Mouse (Mus musculus): ENCODE results near the gene Lrrc58. TPM values are rescaled to one million over a fixed set of nuclear protein-coding genes. Genes with fewer than 3 reads are reported as not detected.

Gene Lrrc58
- total and polyA plus RNA-seq, 2 experiments from 2014 or later = 24.2 to 57.6 TPM

DNA sequence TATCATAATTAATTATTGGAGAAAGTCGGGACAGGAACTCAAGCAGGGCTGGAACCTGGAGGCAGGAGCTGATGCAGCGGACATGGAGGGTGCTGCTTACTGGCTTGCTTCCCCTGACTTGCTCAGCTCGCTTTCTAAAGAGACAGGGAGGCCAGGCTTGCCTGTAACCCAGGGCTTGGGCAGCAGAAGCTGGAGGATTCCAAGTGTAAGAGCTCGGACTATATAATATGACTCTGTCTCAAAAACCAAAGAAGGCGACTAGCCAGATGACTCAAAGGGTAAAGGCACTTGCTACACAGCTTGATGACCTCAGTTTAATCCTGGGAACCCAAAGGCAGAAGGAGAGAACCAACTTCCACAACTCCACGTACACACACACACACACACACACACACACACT, 25.2 kb downstream of the Lrrc58 start:
- H3K4me2 ChIP-seq (ENCODE audit: low read depth, low read length) = peak overlapping the region; percentile 30; the same call in 1 of the 2 replicates
- 0 out of 2 replicates have a peak, but pooled peaks cover 11% of the 10 kb centered on the region for H3K36me3 ChIP-seq (replicated peaks; ENCODE audit: control insufficient read depth, insufficient read depth, low read length)
- no peaks in the 10 kb centered on the region for H3K27me3 ChIP-seq (ENCODE audit: control insufficient read depth, insufficient read depth, low read length)
- DNase-seq (ENCODE audit: low spot score) = no peak
- H3K4me3 ChIP-seq (ENCODE audit: low read depth, low read length) = no peak overlapping the region
- no peaks in the 10 kb centered on the region for H3K9me3 ChIP-seq (replicated peaks; ENCODE audit: control insufficient read depth, low read length)
- 0 out of 2 replicates have a peak, but pooled peaks have one; percentile 25 for ATAC-seq (ENCODE audit: insufficient read depth, low read depth)
- WGBS = 28% methylated on average over 6 of the region's 6 CpGs
- peaks cover 20% of the 10 kb centered on the region for H3K4me1 ChIP-seq (ENCODE audit: control insufficient read depth, insufficient read depth)
- peak overlapping the region; percentile 56 for H3K27ac ChIP-seq (ENCODE audit: low read depth)
- TF ChIP-seq CTCF (IDR thresholded peaks at IDR 0.05; ENCODE audit: low read depth) = no peak
- TF ChIP-seq EP300 (IDR thresholded peaks at IDR 0.05; ENCODE audit: low read depth) = no peak
- no peak overlapping the region for H3K9ac ChIP-seq (replicated peaks; ENCODE audit: low read depth, low read length)

DNA sequence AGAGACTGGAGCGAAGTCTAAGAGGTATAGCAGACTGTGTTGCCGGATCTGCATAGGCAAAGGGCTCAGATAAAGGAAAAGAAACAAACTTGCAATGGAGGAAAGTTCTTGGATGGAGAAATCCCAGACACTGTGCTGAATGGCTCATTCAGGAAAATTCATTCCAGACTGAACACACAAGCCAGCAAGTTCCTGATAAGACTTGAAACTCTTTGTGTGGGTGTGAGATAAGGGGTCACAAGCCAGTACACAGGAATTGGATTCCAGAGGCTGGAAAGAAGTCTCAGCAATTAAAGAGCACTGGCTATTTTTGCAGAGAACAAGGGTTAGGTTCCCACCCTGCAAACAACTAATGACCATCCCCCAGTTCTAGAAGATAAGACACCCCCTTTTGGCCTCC, 25.8 kb downstream of the Lrrc58 start:
- no peaks in the 10 kb centered on the region for H3K9me3 ChIP-seq (replicated peaks; ENCODE audit: control insufficient read depth, low read length)
- peaks cover 20% of the 10 kb centered on the region for H3K4me1 ChIP-seq (ENCODE audit: control insufficient read depth, insufficient read depth)
- 0 out of 2 replicates have a peak, but pooled peaks cover 8% of the 10 kb centered on the region for H3K36me3 ChIP-seq (replicated peaks; ENCODE audit: control insufficient read depth, insufficient read depth, low read length)
- H3K4me3 ChIP-seq (ENCODE audit: low read depth, low read length) = no peak overlapping the region
- 10% methylated on average over 2 of the region's 2 CpGs for WGBS
- no peak overlapping the region for H3K9ac ChIP-seq (replicated peaks; ENCODE audit: low read depth, low read length)
- no peak for TF ChIP-seq CTCF (IDR thresholded peaks at IDR 0.05; ENCODE audit: low read depth)
- TF ChIP-seq EP300 (IDR thresholded peaks at IDR 0.05; ENCODE audit: low read depth) = peak; percentile 71
- H3K4me2 ChIP-seq (ENCODE audit: low read depth, low read length) = peak overlapping the region; percentile 30; the same call in 1 of the 2 replicates
- H3K27ac ChIP-seq (ENCODE audit: low read depth) = peak overlapping the region; percentile 56
- DNase-seq (ENCODE audit: low spot score) = peak; percentile 73
- ATAC-seq (ENCODE audit: insufficient read depth, low read depth) = peak; percentile 88
- no peaks in the 10 kb centered on the region for H3K27me3 ChIP-seq (ENCODE audit: control insufficient read depth, insufficient read depth, low read length)

DNA sequence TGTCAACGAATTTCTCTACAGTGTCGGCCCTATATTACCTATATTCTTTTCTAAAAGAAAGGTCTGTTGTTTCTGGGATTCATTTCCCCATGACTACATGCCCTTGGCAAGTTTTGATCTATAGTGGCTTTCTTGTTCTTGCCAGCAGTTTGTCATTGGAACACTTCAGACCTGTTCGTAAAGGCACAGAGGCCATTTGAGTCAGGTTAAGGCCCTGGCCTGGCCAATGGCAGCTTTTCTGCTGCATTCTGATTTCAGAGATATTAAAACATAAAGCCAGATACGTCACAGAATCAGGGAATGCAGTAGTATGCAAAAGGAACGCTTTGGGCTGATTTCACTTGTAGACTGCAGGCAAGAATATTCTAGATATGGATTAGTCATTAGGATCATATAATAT, 30.6 kb downstream of the Lrrc58 start:
- Histone ChIP-seq H3K9me3 (replicated peaks; ENCODE audit: control insufficient read depth, low read length) (no peaks in the 10 kb centered on the region), H3K36me3 (replicated peaks; ENCODE audit: control insufficient read depth, insufficient read depth, low read length) (no peaks in the 10 kb centered on the region), H3K27me3 (ENCODE audit: control insufficient read depth, insufficient read depth, low read length) (no peaks in the 10 kb centered on the region), H3K4me1 (ENCODE audit: control insufficient read depth, insufficient read depth) (peaks cover 14% of the 10 kb centered on the region), H3K4me3 (ENCODE audit: low read depth, low read length) (no peak overlapping the region), H3K27ac (ENCODE audit: low read depth) (no peak overlapping the region), H3K9ac (replicated peaks; ENCODE audit: low read depth, low read length) (no peak overlapping the region), H3K4me2 (ENCODE audit: low read depth, low read length) (no peak overlapping the region)
- ATAC-seq (ENCODE audit: insufficient read depth, low read depth) (no peak), DNase-seq (ENCODE audit: low spot score) (no peak)
- TF ChIP-seq CTCF (IDR thresholded peaks at IDR 0.05; ENCODE audit: low read depth) = no peak
- TF ChIP-seq EP300 (IDR thresholded peaks at IDR 0.05; ENCODE audit: low read depth) = no peak
- WGBS = 89% methylated on average over 5 of the region's 5 CpGs

DNA sequence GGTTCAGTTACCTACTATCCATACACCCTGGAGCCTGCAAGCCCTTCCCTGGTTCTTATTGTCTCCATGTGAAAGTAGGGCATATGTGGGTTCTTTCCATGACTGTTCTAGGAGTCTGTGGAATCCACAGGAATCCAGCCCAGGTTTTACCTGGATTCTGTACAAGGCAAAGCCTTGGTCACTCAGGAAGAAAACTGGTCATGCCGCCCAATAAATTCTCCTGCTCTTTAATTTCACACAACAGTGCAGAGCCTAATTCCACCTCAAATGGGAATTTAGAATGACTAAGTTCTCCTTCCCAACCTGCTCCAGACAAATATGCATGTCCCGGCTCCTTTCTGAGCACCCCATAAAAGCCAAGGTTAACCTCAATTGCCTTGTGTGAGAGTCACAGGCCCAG, 31.2 kb downstream of the Lrrc58 start:
- Histone ChIP-seq H3K9ac (replicated peaks; ENCODE audit: low read depth, low read length) (no peak overlapping the region), H3K27me3 (ENCODE audit: control insufficient read depth, insufficient read depth, low read length) (no peaks in the 10 kb centered on the region), H3K4me2 (ENCODE audit: low read depth, low read length) (no peak overlapping the region), H3K4me3 (ENCODE audit: low read depth, low read length) (no peak overlapping the region), H3K9me3 (replicated peaks; ENCODE audit: control insufficient read depth, low read length) (no peaks in the 10 kb centered on the region), H3K27ac (ENCODE audit: low read depth) (no peak overlapping the region), H3K36me3 (replicated peaks; ENCODE audit: control insufficient read depth, insufficient read depth, low read length) (no peaks in the 10 kb centered on the region), H3K4me1 (ENCODE audit: control insufficient read depth, insufficient read depth) (peaks cover 8% of the 10 kb centered on the region)
- no peak for TF ChIP-seq EP300 (IDR thresholded peaks at IDR 0.05; ENCODE audit: low read depth)
- TF ChIP-seq CTCF (IDR thresholded peaks at IDR 0.05; ENCODE audit: low read depth) = no peak
- ATAC-seq (ENCODE audit: insufficient read depth, low read depth) (no peak), DNase-seq (ENCODE audit: low spot score) (no peak)
- 35% methylated on average over 2 of the region's 2 CpGs for WGBS

DNA sequence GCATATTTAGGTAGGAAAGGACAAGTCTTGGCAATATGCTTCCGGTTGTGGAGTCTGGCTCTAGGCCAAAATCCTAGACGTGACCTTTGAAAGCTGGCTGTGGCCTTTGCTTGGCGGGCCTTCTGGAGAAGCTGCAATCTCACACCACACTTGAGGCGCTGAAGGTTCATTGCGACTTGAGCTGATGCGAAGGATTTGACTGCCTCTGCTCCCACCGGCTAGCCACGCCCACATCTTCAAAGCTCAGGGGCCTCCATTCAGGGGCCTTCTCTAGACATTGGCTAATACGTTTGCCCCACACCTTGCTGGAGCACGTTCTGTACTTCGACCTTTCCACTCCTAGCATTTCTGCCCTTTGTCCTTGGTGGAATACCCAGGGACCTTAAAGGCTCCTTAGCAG, 33.1 kb downstream of the Lrrc58 start:
- H3K4me1 ChIP-seq (ENCODE audit: control insufficient read depth, insufficient read depth) = no peaks in the 10 kb centered on the region
- H3K27me3 ChIP-seq (ENCODE audit: control insufficient read depth, insufficient read depth, low read length) = no peaks in the 10 kb centered on the region
- ATAC-seq (ENCODE audit: insufficient read depth, low read depth) (no peak), DNase-seq (ENCODE audit: low spot score) (no peak)
- H3K4me2 ChIP-seq (ENCODE audit: low read depth, low read length) = no peak overlapping the region
- H3K4me3 ChIP-seq (ENCODE audit: low read depth, low read length) = no peak overlapping the region
- H3K36me3 ChIP-seq (replicated peaks; ENCODE audit: control insufficient read depth, insufficient read depth, low read length) = no peaks in the 10 kb centered on the region
- no peak for TF ChIP-seq CTCF (IDR thresholded peaks at IDR 0.05; ENCODE audit: low read depth)
- TF ChIP-seq EP300 (IDR thresholded peaks at IDR 0.05; ENCODE audit: low read depth) = no peak
- no peaks in the 10 kb centered on the region for H3K9me3 ChIP-seq (replicated peaks; ENCODE audit: control insufficient read depth, low read length)
- no peak overlapping the region for H3K27ac ChIP-seq (ENCODE audit: low read depth)
- WGBS = 57% methylated on average over 11 of the region's 11 CpGs
- H3K9ac ChIP-seq (replicated peaks; ENCODE audit: low read depth, low read length) = no peak overlapping the region

DNA sequence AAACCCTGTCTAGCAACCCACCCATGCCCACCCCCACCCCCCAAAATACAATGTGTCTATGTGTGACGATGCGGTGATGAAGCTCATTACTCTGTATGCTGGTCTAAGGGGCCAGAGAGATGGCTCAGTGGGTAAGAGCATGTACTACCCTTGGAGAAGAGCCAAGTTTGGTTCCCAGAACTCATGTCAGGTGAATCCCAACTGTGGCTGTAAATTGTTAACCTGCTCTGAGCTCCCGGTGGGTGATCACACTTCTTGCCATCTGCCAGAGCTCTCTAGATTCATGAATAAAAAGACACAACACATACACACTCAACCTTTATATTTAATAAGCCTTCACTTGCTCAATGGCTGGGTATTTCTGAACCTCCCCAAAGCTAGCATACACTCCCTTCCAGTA, 38.3 kb downstream of the Lrrc58 start:
- WGBS = 88% methylated on average over 3 of the region's 3 CpGs
- TF ChIP-seq EP300 (IDR thresholded peaks at IDR 0.05; ENCODE audit: low read depth) = no peak
- TF ChIP-seq CTCF (IDR thresholded peaks at IDR 0.05; ENCODE audit: low read depth) = no peak
- ATAC-seq (ENCODE audit: insufficient read depth, low read depth) (no peak), DNase-seq (ENCODE audit: low spot score) (no peak)
- Histone ChIP-seq H3K4me1 (ENCODE audit: control insufficient read depth, insufficient read depth) (no peaks in the 10 kb centered on the region), H3K36me3 (replicated peaks; ENCODE audit: control insufficient read depth, insufficient read depth, low read length) (no peaks in the 10 kb centered on the region), H3K4me2 (ENCODE audit: low read depth, low read length) (no peak overlapping the region), H3K9me3 (replicated peaks; ENCODE audit: control insufficient read depth, low read length) (0 out of 2 replicates have a peak, but pooled peaks cover under 1% of the 10 kb centered on the region), H3K4me3 (ENCODE audit: low read depth, low read length) (no peak overlapping the region), H3K27ac (ENCODE audit: low read depth) (no peak overlapping the region), H3K27me3 (ENCODE audit: control insufficient read depth, insufficient read depth, low read length) (no peaks in the 10 kb centered on the region), H3K9ac (replicated peaks; ENCODE audit: low read depth, low read length) (no peak overlapping the region)
